Mouse (Mus musculus): ENCODE data around the gene Shtn1. TPM values are rescaled to one million over a fixed set of nuclear protein-coding genes. Genes with fewer than 3 reads are reported as not detected.
A peak's percentile ranks its signal among the peaks of the same experiment; 100 is the strongest.

Gene Shtn1
- total RNA-seq, 2 experiments from 2014 or later = 2.2 to 3.7 TPM

GRCm38 (mm10) chr19:58968731-58969506 is 107.0 kb downstream of the Shtn1 start:
- DNase-seq = no peak

- DNase-seq = no peak
Measured at GRCm38 (mm10) chr19:58963011-58963410, 112.9 kb downstream of the Shtn1 start.

DNA sequence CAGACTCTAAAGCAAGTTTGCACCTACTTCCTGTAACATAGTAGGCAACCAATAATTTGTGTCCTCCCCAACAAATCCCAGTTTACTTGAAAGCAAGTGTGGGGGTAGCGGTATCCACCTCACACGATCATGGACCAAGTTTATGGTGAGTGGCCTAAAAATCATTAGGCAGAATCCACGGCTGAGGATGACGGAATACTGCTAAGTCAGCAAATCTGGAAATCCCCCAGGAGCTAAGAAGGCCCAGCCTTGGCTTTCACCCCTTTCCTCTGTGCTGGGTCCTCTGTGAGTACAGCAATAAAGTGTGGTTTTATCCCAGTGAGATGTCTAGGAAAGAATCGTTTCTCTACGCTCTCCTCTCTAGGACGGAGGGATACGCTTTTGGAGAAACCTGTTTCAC is 121.1 kb downstream of the Shtn1 start:
- no peak for DNase-seq

GRCm38 (mm10) chr19:58952236-58952635 is 123.7 kb downstream of the Shtn1 start:
- DNase-seq = no peak

DNA sequence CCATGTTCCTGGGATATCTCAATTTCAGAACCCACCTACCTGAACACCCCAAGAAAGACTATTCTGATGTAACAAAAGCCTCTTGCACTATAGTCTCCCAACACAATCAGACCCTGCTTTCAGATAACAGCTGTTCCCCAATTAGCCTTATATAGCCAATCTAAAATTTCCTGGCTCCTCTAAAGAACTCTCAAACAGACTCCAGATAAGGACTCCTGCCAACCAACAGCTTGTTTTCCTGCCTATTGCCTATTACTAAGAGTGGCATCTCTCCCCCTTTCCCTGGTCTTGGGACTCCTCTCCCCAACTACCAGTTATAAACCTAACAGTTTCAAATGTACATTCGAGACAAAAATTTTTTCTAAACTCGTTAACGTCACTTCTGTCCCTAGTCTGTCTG is 124.4 kb downstream of the Shtn1 start:
- no peak for DNase-seq

DNA sequence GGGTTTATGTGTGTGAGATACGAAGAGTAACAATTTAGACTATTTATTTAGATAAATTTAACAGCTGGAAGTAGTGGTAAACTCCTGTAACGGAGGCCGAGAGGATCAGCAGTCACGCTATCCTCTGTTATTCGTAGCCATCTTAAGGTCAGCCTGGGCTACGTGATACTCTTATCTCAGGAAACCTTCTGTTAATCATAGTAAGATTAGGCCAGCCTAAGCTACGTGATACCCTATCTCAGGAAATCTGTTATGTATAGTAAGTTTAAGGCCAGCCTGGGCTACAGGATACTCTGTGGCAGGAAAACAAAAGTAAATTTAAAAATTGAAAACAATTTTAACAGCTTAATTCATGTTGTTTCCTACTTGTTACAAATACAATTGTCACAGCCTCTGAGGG is 129.9 kb downstream of the Shtn1 start:
- DNase-seq = no peak

DNA sequence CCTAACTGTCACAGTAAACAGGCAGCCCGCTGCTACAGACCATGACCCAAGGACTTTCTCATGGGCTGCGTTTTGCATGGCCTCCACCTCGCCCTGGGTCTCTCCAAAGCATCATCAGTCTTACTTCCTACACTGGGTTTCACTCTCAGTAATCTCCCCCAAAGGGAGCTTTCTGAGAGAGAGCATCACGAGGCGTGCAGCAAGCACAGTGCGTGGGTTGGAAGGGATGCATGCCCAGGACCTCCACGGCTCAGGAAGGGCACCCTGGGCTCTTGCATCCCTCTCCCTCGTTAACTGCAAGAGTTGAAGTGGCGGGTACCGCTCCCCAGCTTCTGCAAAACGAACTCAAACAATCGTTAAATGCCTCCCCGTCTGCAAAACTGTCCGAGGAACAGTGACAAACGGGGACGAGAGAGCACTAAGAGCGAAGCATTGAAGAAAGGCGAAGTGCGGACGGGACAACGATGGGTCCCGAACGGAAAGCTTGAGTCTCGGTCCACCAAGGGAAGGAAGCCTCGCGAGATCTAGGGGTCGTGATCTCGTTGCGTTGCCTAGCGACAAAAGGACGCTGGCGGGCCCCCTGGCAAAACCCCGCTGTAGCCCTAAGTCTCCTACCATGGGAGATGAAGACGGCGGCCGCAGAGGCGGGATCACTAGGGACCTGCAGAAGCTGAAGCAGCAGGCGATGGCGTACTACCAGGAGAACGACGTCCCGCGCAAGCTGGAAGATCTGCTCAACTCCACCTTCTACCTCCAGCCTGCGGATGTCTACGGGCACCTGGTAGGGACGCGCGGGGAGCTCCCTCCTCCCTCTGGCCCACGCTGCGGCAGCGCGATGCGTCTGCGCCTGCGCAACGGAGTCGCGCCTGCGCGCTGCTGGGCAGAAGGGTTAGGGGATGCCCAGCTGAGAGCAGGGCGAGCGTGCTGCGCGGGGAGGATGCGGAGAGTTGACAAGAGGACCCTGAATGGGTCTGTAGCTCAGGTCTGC is 132.8 kb downstream of the Shtn1 start, which contains the start of the genes Eno4 and Hspa12a:
Eno4 (plus strand) TSS at position 585 of the 988 bp plus-strand sequence.
Hspa12a (minus strand) TSS at position 814 of the 988 bp plus-strand sequence.
- DNase-seq = peak; percentile 96

DNA sequence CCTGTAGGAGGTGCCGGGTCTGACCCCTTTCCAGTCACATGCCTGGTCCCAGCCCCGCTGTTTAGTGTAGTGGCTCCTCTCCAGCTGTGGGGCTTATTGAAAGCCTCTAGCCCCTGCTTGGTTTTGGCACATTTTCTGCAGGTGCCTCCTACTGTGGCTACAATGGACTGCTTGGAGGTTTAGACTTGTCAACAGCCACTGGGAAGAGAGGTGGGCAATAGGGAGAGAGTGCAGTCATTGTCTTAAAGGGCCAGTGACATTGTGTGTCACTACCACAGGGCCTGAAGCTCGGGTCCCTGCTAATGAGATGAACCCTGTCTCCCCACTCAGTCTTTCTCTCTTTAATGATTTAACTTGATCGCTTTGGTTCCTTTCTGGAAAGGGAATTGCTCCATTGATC is 142.8 kb downstream of the Shtn1 start:
- no peak for DNase-seq

DNA sequence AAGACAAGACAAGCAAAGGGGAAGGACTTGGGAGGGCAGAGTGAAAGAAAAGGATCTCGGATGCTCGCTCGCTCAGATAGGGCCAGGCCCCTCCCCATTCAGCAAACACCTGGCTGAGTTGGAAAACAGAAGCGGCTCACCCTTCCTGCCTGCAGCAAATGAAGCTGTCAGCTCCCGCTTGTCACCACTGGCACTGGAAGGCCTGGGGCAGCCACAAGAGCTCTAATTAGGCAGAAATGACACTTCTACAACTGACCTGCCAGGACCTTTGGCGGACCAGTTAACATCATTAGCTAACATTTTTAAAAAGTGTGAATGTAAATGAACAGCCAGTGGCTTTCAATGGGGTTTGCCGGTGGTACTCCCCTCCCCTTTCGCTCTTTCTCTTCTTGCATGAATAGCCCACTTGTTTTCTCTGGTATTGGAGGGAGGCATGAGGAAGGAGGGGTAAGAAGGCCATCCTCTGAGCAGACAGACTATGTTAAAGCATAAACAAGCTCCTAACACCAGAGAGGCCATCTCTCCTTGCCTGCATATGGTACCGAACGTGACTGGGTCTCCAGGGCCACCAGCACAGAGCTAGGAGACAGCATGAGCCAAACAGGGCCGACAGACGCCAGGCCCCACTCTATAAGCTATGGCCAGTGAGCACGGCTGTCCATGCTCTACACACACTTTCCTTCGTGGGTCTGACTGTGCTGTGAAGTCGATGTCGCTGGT is 144.7 kb downstream of the Shtn1 start:
- DNase-seq = no peak

Other genes with a start within 250 kb of the Shtn1 start
- gene Eno4, start 132.7 kb downstream of the Shtn1 start, total RNA-seq (2021) = under 1 TPM in 1 of 2 experiments, not detected in 1; 0.09 TPM
- 10 to 100 TPM; 16.2 to 16.8 TPM for gene Hspa12a, start 132.4 kb downstream of the Shtn1 start, total RNA-seq (2021)
- not detected for gene Vax1, start 94.0 kb upstream of the Shtn1 start, total RNA-seq (2021)
- not detected for gene Kcnk18, start 143.1 kb upstream of the Shtn1 start, total RNA-seq (2021)
- under 1 TPM; 0.47 to 0.52 TPM for gene Slc18a2, start 184.8 kb upstream of the Shtn1 start, total RNA-seq (2021)
- 100 to 1,000 TPM; 596 to 666 TPM for gene Rps12-ps3, start 246.2 kb upstream of the Shtn1 start, total RNA-seq (2021)